Mouse (Mus musculus) thymus, adult 2 months (tissue): ENCODE data around the gene Arf4.

Experiments
- CTCF ChIP-seq: fragments of 200-500 bp; IDR thresholded peaks from 2 replicates; pipeline ENCODE4 v1.5.1; 2012; ENCODE audit warnings: mild to moderate bottlenecking, control low read depth, low read length, moderate library complexity, borderline replicate concordance; ENCODE audit not compliant: control insufficient read depth, poor library complexity, insufficient read depth; ENCODE audit errors: extremely low read depth
- POLR2A ChIP-seq: fragments of 200-500 bp; IDR thresholded peaks from 2 replicates; pipeline ENCODE4 v1.6.1; 2012; ENCODE audit warnings: mild to moderate bottlenecking, low read length, control low read depth, moderate library complexity; ENCODE audit not compliant: control insufficient read depth, poor library complexity, insufficient read depth; ENCODE audit errors: extremely low read depth

DNA sequence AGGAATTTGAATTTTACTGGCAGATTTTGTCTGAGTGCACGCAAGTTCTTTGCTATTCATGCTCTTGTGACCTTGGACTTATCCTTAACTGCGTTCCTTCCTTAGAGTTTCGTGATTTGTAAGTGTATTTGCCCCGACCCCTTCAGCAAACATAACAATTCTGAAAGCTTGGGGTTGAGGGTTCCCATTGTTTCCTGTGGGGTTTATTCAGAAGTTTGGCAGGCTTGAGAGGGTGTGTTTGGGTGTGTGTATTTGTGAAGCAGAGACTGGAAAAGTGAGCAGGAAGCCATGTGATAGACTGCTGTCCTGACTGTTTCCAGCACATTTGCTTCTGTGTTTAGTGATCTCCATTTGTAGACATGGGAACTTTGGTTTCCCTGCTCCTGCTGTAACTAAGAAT is 32.5 kb upstream of the Arf4 start:
- TF ChIP-seq CTCF (no peak), POLR2A (no peak)
